Mouse (Mus musculus) lung, postnatal 4 days (tissue): Measurements from ENCODE around the gene Map3k11.

Experiments used
- DNase-seq, 2 experiments: peaks; one replicate each; pipeline ENCODE4 v3.0.0; 2021

Map3k11 gene

GRCm38 (mm10) chr19:5711218-5711617, 22.7 kb downstream of the Map3k11 start:
- peak; percentile 67 to 82 for DNase-seq

- DNase-seq = peak; percentile 40 to 44
Measured at GRCm38 (mm10) chr19:5711907-5712460, 23.4 kb downstream of the Map3k11 start.

- DNase-seq = no peak
Measured at GRCm38 (mm10) chr19:5713255-5713654, 24.7 kb downstream of the Map3k11 start.

GRCm38 (mm10) chr19:5713730-5714129, 25.2 kb downstream of the Map3k11 start:
- DNase-seq = peak; percentile 83 to 88

GRCm38 (mm10) chr19:5715793-5716688, 27.5 kb downstream of the Map3k11 start:
- DNase-seq = peak; percentile 78 to 86

- DNase-seq = no peak
Measured at GRCm38 (mm10) chr19:5716955-5717354, 28.4 kb downstream of the Map3k11 start.

GRCm38 (mm10) chr19:5721233-5721632, 32.7 kb downstream of the Map3k11 start:
- DNase-seq = no peak

- DNase-seq = no peak
Measured at GRCm38 (mm10) chr19:5722848-5723425, 34.4 kb downstream of the Map3k11 start.

- DNase-seq = no peak
Measured at GRCm38 (mm10) chr19:5723934-5724548, 35.5 kb downstream of the Map3k11 start.

- peak; percentile 85 to 87 for DNase-seq
Measured at GRCm38 (mm10) chr19:5724549-5724941, 36.0 kb downstream of the Map3k11 start.

- peak; percentile 49 to 63 for DNase-seq
Measured at GRCm38 (mm10) chr19:5725029-5725707, 36.6 kb downstream of the Map3k11 start.

- peak; percentile 85 to 87 for DNase-seq
Measured at GRCm38 (mm10) chr19:5725767-5726515, 37.4 kb downstream of the Map3k11 start, which contains the start of gene Ehbp1l1. Gene Ehbp1l1, minus strand, starts transcription at chr19:5726317.

GRCm38 (mm10) chr19:5726961-5727578, 38.5 kb downstream of the Map3k11 start:
- no peak for DNase-seq

- peak; percentile 86 to 92 for DNase-seq
Measured at GRCm38 (mm10) chr19:5727701-5728100, 39.2 kb downstream of the Map3k11 start.

GRCm38 (mm10) chr19:5728631-5729443, 40.3 kb downstream of the Map3k11 start:
- DNase-seq = peak; percentile 70 to 75

- peak; percentile 93 for DNase-seq
Measured at GRCm38 (mm10) chr19:5729444-5729815, 40.9 kb downstream of the Map3k11 start, which contains the start of gene Fam89b. Gene Fam89b, minus strand, starts transcription at chr19:5729653.

- peak in 1 of 2 experiments; percentile 61 for DNase-seq
Measured at GRCm38 (mm10) chr19:5730314-5731186, 42.0 kb downstream of the Map3k11 start.

GRCm38 (mm10) chr19:5731264-5731978, 42.9 kb downstream of the Map3k11 start:
- peak; percentile 95 for DNase-seq

- DNase-seq = no peak
Measured at GRCm38 (mm10) chr19:5734325-5734724, 45.8 kb downstream of the Map3k11 start.
